Mouse (Mus musculus) T-helper 17 cell (primary cell): ENCODE measurements at regions not wholly inside any gene's neighbourhood (a gene's known extent, or its start where the extent isn't known, plus 50 kb on each side); places are given as distances from the start of the nearest gene placed in this dataset.

Source experiments
- in situ Hi-C, 2 experiments: fragments of 300-600 bp; cut with MboI, MseI; formaldehyde crosslinking; loops; 1 replicate in 1 of 2; 2 replicates in 1 of 2; pipeline ENCODE4 v1.15.1; 2025; ENCODE audit warnings: high pct_unique_total_duplicates in 2 of 2

DNA sequence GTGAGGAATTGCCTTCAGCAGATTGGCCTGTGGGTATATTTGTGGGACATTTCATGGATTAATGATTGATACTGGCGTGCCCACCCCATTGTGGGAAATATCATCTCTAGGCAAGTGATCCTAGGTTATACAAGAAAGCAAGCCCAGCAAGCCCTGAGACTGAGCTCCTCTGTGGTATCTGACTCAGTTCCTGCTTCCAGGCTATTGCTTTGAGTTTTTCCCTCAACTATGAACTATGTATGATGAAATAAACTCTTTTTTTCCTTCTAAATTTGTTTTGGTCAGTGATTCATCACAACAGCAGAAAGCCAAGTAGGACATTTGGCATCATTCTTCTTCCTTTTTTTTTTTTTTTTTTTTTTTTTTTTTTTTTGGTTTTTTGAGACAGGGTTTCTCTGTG is 119.8 kb downstream of the Tbr1 start:
- in situ Hi-C loops, result no loop called here

- in situ Hi-C loops, result no loop called here
Observed at GRCm38 (mm10) chr2:61938296-61938695, 108.0 kb upstream of the Slc4a10 start.

DNA sequence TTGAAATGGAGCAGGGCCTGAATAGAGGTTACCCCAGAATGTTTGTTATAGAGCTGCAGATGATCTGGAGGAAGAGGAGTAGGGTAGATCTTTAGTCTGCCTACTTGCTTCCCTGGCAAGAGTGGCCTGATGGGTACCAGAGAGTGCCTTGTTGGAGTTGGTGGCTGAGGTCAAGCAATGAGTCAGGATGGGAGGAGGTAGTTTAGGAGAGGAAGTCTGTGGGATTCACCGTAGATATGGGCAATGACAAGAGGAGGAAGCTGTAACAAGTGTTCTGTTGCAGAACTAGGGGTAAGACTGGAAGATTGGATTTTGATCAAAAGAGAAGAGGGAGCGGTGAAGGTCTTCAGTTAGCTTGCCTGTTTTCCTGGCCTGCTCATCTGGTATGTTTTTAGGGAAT is 80.3 kb upstream of the Slc4a10 start:
- in situ Hi-C loops, result loop anchor here in 1 of 2 experiments (5.0 kb wide), 1 partner anchor 304 kb away; no protein-coding TSS in a partner anchor

GRCm38 (mm10) chr2:61967724-61968123 is 78.5 kb upstream of the Slc4a10 start:
- in situ Hi-C loops, result loop anchor here in 1 of 2 experiments (5.0 kb wide), 1 partner anchor 305 kb away; no protein-coding TSS in a partner anchor

DNA sequence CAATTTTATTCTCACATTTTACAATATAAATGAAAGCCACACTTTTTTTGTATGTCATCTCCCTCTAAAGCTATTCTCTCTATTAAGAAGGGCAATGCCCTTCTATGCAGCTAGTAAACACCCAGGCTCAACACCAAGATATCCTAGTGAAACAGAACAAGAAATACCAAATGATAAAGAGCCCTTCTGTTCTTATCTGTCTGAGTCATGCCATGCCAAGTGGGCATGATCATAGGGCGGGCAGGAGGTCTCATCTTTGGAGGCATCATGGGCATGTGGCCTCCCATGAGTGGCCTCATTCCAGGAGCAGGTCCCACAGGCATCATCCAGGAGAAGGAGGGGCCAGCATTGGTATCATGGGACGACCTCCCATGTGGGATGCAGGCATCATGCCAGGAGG is 76.2 kb upstream of the Slc4a10 start:
- in situ Hi-C loops, result loop anchor here (5.0 to 10.0 kb wide), 2 partner anchors 298 to 465 kb away; no protein-coding TSS in a partner anchor

DNA sequence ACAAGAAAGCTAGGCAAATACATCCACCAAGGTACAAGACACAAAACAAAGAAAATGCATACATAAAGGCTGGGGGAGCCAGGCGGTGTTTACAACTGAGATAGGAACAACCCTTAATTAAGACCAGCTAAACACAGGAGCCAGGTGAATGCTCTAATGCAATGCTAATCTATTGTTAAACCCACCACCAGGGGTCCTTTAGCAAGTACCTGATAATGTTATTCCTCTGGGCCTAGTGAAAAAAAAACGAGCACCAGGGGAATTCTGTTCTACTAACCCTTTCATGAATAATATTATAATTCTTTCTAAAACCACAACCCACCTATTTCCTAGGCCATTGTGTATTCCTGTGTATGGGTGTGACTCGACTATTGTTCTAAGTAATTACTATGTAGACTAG is 61.5 kb upstream of the Slc4a10 start:
- in situ Hi-C loops, result loop anchor here (5.0 to 25.0 kb wide), 2 partner anchors 478 to 643 kb away; no protein-coding TSS in a partner anchor

DNA sequence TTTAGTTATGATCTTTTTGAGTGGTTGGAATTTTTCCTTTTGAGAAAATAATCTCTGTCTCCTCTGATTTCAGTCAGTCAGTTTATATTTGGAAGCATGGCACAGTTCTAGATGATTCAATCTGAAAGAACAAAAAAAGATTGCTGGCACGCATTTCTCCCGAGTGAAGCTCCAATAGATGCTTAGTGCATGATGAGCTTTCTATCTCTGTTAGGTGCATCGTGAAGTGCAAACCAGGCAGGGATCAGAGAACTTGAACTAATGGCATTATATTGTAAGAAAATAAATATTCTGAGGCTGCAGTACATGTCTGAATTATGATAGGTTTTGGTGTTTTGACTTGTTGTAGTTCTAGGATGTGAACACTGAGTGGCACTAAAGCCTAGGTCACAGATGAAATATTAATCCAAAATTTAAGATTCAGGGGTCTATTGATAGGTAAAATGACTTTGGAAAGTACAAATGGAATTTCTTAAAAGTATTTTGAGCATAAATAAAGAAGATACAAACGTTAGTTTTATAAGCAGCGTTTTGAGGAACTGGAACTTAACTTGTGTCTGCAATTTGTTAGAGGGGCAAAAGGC is 59.2 kb upstream of the Slc4a10 start:
- in situ Hi-C loops, result loop anchor here (5.0 to 25.0 kb wide), 2 partner anchors 475 to 640 kb away; no protein-coding TSS in a partner anchor
